Mouse (Mus musculus) mature B cell (primary cell): ENCODE measurements around the gene Chst15.

Experiments
- in situ Hi-C: fragments of 300-500 bp; cut with MboI; formaldehyde crosslinking; loops from 2 replicates; pipeline ENCODE4 v1.14.3; 2019

Gene Chst15

GRCm38 (mm10) chr7:132263186-132263585 is 53.8 kb downstream of the Chst15 start:
- in situ Hi-C loops: no loop called here

- in situ Hi-C loops: no loop called here
Observed at GRCm38 (mm10) chr7:132262696-132263095, 54.3 kb downstream of the Chst15 start.

GRCm38 (mm10) chr7:132261885-132262284 is 55.1 kb downstream of the Chst15 start:
- in situ Hi-C loops: no loop called here

- in situ Hi-C loops: no loop called here
Observed at GRCm38 (mm10) chr7:132260632-132261031, 56.4 kb downstream of the Chst15 start.

GRCm38 (mm10) chr7:132258817-132259216 is 58.2 kb downstream of the Chst15 start:
- in situ Hi-C loops: no loop called here

GRCm38 (mm10) chr7:132258216-132258615 is 58.8 kb downstream of the Chst15 start:
- in situ Hi-C loops: no loop called here

GRCm38 (mm10) chr7:132253513-132253912 is 63.5 kb downstream of the Chst15 start:
- in situ Hi-C loops: no loop called here

- in situ Hi-C loops: no loop called here
Observed at GRCm38 (mm10) chr7:132253078-132253477, 64.0 kb downstream of the Chst15 start.

GRCm38 (mm10) chr7:132249563-132250119 is 67.4 kb downstream of the Chst15 start:
- in situ Hi-C loops: no loop called here

- in situ Hi-C loops: no loop called here
Observed at GRCm38 (mm10) chr7:132247567-132247966, 69.5 kb downstream of the Chst15 start.

GRCm38 (mm10) chr7:132247091-132247490 is 69.9 kb downstream of the Chst15 start:
- in situ Hi-C loops: no loop called here

GRCm38 (mm10) chr7:132245730-132246129 is 71.3 kb downstream of the Chst15 start:
- in situ Hi-C loops: no loop called here

- in situ Hi-C loops: no loop called here
Observed at GRCm38 (mm10) chr7:132244637-132245036, 72.4 kb downstream of the Chst15 start.

GRCm38 (mm10) chr7:132243225-132243624 is 73.8 kb downstream of the Chst15 start:
- in situ Hi-C loops: no loop called here

GRCm38 (mm10) chr7:132242617-132243141 is 74.3 kb downstream of the Chst15 start:
- in situ Hi-C loops: no loop called here

GRCm38 (mm10) chr7:132238921-132239320 is 78.1 kb downstream of the Chst15 start:
- in situ Hi-C loops: no loop called here

GRCm38 (mm10) chr7:132237191-132237590 is 79.8 kb downstream of the Chst15 start:
- in situ Hi-C loops: no loop called here

GRCm38 (mm10) chr7:132236789-132237188 is 80.2 kb downstream of the Chst15 start:
- in situ Hi-C loops: no loop called here

- in situ Hi-C loops: no loop called here
Observed at GRCm38 (mm10) chr7:132234250-132234649, 82.8 kb downstream of the Chst15 start.

- in situ Hi-C loops: no loop called here
Observed at GRCm38 (mm10) chr7:132233732-132234131, 83.3 kb downstream of the Chst15 start.

GRCm38 (mm10) chr7:132232937-132233336 is 84.1 kb downstream of the Chst15 start:
- in situ Hi-C loops: no loop called here

GRCm38 (mm10) chr7:132231476-132231875 is 85.6 kb downstream of the Chst15 start:
- in situ Hi-C loops: no loop called here

- in situ Hi-C loops: no loop called here
Observed at GRCm38 (mm10) chr7:132230961-132231360, 86.1 kb downstream of the Chst15 start.

GRCm38 (mm10) chr7:132227075-132227640 is 89.9 kb downstream of the Chst15 start:
- in situ Hi-C loops: loop anchor here (5.0 to 10.0 kb wide), 2 partner anchors 250 to 328 kb away; no protein-coding TSS in a partner anchor
